Mouse (Mus musculus) heart, embryonic 14.5 days (tissue): Measurements from ENCODE around the gene Bco1. TPM values are rescaled to one million over a fixed set of nuclear protein-coding genes. Genes with fewer than 3 reads are reported as not detected.
A peak's percentile ranks its signal among the peaks of the same experiment; 100 is the strongest.

Source experiments
- ATAC-seq: fragments of 200-750 bp; cut with Nextera tagmentation; 2 replicates; pipeline ENCODE4 v1.8.0; 2017; ENCODE audit warnings: low read depth, moderate TSS enrichment; ENCODE audit not compliant: insufficient number of reproducible peaks, insufficient read depth, low FRiP score
- H3K27ac ChIP-seq, 2 experiments: fragments of 200-500 bp in 1 of 2; fragments of 300-500 bp in 1 of 2; sonication (generic) in 1 of 2; replicated peaks in 1 of 2; 2 replicates each; pipeline ENCODE4 v1.5.1; 2012 to 2014; ENCODE audit warnings: low read depth in 2 of 2, low read length in 2 of 2, control low read depth in 1 of 2, mild to moderate bottlenecking in 1 of 2, mixed read lengths in 1 of 2; ENCODE audit not compliant: control insufficient read depth in 1 of 2, insufficient read depth in 1 of 2
- H3K27me3 ChIP-seq: fragments of 300-500 bp; sonication (generic); 2 replicates; pipeline ENCODE4 v1.6.1; 2014; ENCODE audit warnings: mild to moderate bottlenecking, low read length, control low read depth; ENCODE audit not compliant: control insufficient read depth, insufficient read depth
- H3K36me3 ChIP-seq: fragments of 300-500 bp; sonication (generic); 2 replicates; pipeline ENCODE4 v1.6.1; 2014; ENCODE audit warnings: mild to moderate bottlenecking, control low read depth, low read length, mixed read lengths; ENCODE audit not compliant: control insufficient read depth, insufficient read depth
- H3K4me1 ChIP-seq, 2 experiments: fragments of 200-500 bp in 1 of 2; fragments of 300-500 bp in 1 of 2; sonication (generic) in 1 of 2; 2 replicates each; pipeline ENCODE4 v1.6.1; 2012 to 2014; ENCODE audit warnings: low read length in 2 of 2, control low read depth in 1 of 2, mixed read lengths in 1 of 2; ENCODE audit not compliant: control insufficient read depth in 2 of 2, insufficient read depth in 2 of 2
- H3K4me2 ChIP-seq: fragments of 300-500 bp; sonication (generic); 2 replicates; pipeline ENCODE4 v1.6.1; 2014; ENCODE audit warnings: mild to moderate bottlenecking, low read length
- H3K4me3 ChIP-seq, 2 experiments: fragments of 200-500 bp in 1 of 2; fragments of 300-500 bp in 1 of 2; sonication (generic) in 1 of 2; 2 replicates each; pipeline ENCODE4 v1.5.1; 2012 to 2014; ENCODE audit warnings: low read length in 2 of 2, mild to moderate bottlenecking in 2 of 2, control low read depth in 1 of 2, low read depth in 1 of 2, moderate library complexity in 1 of 2; ENCODE audit not compliant: control insufficient read depth in 1 of 2, insufficient read depth in 1 of 2
- H3K9ac ChIP-seq: fragments of 300-500 bp; sonication (generic); 2 replicates; pipeline ENCODE4 v1.6.1; 2014; ENCODE audit warnings: mild to moderate bottlenecking, low read length
- H3K9me3 ChIP-seq: fragments of 300-500 bp; sonication (generic); 2 replicates; pipeline ENCODE4 v1.6.1; 2016; ENCODE audit warnings: low read length, control low read depth; ENCODE audit not compliant: control insufficient read depth
- WGBS: fragments of 180-500 bp; shearing (Covaris S2); extraction: QIAGEN DNeasy Blood & Tissue Kit; methylation state at CpG from one replicate; pipeline ENCODE4 v1.1.7; 2014; 5-methylcytosine and 5-hydroxymethylcytosine counted together
- polyA plus RNA-seq: library from polyadenylated mRNA; unstranded; fragments of >200 nt; fragmentation: Nextera tagmentation; extraction: Ambion mirVana; gene quantifications from 2 replicates; pipeline ENCODE4 v1.2.1, GENCODE M21; 2014

Gene Bco1
- polyA plus RNA-seq, 1 experiment from 2014 or later, result not detected

DNA sequence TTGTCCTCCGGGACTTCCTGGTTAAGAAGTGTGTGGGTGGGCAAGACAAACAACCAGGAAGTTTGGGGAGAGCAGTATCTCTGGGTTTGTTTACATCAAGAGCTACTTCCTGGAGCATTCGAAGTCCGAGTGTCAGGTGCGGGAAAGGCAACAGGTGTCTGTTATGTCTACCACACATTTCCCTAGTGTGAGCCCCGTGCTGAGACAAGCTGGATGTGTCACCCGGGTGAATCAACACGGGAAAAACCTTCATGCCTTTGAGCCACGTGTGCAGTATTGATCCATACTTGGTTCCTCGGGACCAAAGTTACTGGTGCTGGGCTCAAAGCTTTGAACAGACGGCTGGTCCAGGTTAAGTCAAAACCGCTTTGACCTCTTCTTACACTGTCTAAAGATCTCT is 41.7 kb downstream of the Bco1 start:
- no peaks in the 10 kb centered on the region for H3K36me3 ChIP-seq
- H3K4me1 ChIP-seq, result peaks cover 7% of the 10 kb centered on the region in 2 experiments
- no peak overlapping the region for H3K4me3 ChIP-seq
- H3K4me2 ChIP-seq, result no peak overlapping the region
- ATAC-seq, result no peak; the same call in 1 of the 2 replicates
- no peak overlapping the region for H3K9ac ChIP-seq
- 43% methylated on average over 11 of the region's 11 CpGs for WGBS
- no peak overlapping the region for H3K27ac ChIP-seq
- H3K9me3 ChIP-seq, result peaks cover 11% of the 10 kb centered on the region; the same call in 1 of the 2 replicates
- no peaks in the 10 kb centered on the region for H3K27me3 ChIP-seq

DNA sequence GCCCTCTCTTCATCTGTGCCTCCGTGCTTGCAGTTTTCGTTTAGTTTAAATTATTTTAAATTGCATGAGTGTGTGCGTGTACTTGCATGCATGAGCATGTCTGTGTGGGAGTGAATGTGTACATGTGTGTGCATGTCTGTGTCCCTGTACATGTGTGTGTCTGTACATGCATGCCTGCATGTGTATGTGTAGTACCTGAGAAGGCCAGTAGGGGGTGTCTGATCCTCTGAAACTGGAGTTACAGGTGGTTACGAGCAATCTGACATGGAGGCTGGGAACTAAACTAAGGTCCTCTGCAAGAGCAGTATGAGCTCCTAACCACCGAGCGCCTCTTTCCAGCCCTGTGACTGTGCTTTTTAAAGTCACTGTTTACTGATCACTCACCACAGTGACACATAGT is 52.9 kb downstream of the Bco1 start:
- Histone ChIP-seq H3K27me3 (no peaks in the 10 kb centered on the region), H3K4me2 (no peak overlapping the region), H3K9ac (no peak overlapping the region), H3K4me1 (no peaks in the 10 kb centered on the region), H3K4me3 (no peak overlapping the region), H3K27ac (no peak overlapping the region), H3K36me3 (no peaks in the 10 kb centered on the region), H3K9me3 (no peaks in the 10 kb centered on the region)
- 89% methylated on average over 6 of the region's 6 CpGs for WGBS
- no peak for ATAC-seq

DNA sequence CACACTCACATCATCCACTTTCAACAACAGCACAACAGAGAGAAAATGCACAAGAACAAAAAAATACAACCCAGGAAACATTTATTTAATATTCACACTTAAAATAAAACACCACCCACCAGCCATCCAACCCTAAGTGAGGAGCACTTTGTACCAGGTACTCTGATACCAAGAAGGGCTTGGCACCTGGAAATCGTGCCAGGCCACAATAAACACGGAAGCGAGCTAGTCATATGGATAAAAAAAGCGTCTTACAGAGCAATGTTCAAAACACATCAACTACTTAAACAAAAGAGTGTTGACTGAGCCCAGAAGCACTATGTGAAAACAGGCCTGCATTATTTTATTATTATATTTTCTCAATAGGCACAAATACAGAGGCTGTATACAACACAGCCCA is 60.5 kb downstream of the Bco1 start:
- ATAC-seq, result no peak
- Histone ChIP-seq H3K36me3 (no peaks in the 10 kb centered on the region), H3K4me3 (no peak overlapping the region), H3K4me1 (peaks cover 4 to 5% of the 10 kb centered on the region in 2 experiments), H3K9me3 (no peaks in the 10 kb centered on the region), H3K9ac (no peak overlapping the region), H3K27ac (no peak overlapping the region), H3K27me3 (no peaks in the 10 kb centered on the region), H3K4me2 (no peak overlapping the region)
- 84% methylated on average over 4 of the region's 4 CpGs for WGBS

DNA sequence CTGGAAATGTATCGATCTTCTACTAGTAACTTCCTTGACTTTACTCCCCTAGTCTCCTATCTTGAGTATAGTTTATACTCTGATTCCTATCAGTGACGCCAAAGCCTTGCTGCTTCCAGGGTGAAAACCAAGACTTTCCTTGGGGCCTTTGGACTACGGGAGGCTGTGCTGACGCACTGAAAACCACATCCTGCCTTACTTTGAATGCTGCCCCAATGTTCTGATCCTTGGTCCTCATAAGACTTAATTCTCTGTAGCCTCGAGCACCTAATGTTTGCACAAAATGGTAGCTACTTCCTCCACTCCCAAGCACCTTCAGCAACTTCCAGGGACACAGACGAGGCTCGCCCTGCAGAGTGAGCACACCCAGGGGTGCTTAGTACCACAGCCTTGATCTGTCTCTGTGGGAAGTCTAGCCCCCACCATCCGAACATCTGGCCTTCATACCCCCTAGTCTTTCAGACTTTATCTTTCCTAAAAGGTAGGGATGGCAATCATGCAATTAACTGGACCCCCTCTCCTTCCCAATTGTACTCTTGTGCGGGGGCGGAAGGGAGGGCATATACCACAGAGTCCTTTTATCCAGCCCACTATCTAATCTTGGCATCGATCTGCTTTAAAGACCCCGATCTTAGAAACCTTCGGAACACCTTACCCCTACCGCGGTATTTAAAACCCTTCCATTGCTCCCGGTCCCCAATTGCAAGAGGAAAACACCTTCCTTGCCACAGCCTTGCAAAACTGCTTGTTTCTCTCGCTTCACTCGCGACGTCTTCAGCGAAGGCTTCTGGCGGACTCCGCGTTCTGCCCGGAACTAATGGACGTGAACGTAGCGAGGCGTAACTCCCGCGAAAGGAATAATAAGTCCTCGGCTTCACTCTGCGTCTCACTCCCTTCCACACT is 61.5 kb downstream of the Bco1 start:
- WGBS, result 11% methylated on average over 33 of the region's 33 CpGs
- ATAC-seq, result no peak

DNA sequence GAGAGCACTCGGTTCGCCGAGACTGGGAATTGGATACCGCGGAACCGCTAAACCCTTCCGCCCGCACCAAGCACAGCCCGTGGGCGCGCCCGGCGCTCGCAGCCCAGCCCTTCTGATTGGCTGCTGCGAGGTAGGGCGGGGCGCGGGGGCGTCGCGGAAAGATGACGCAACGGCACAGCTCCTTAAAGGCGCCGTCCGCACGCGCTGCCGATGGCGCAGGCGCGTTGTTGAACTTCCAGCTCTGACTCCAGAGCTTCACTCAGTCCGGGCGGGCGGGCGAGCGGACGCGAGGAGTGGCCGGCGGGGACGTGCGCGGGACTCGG is 62.1 kb downstream of the Bco1 start:
- Histone ChIP-seq H3K9me3 (no peaks in the 10 kb centered on the region), H3K4me3 (peak overlapping the region; percentile 94), H3K27me3 (no peaks in the 10 kb centered on the region), H3K27ac (peak overlapping the region; percentile 83 to 87), H3K36me3 (no peaks in the 10 kb centered on the region), H3K4me1 (peaks cover 4 to 5% of the 10 kb centered on the region in 2 experiments), H3K9ac (peak overlapping the region; percentile 92), H3K4me2 (peak overlapping the region; percentile 95)
- peak; percentile 90 for ATAC-seq
- under 1% methylated on average over 45 of the region's 45 CpGs for WGBS

More for the DNA sequence above, 61.5 kb downstream of the Bco1 start:
- peak overlapping the region; percentile 83 to 87 for H3K27ac ChIP-seq
- H3K36me3 ChIP-seq, result no peaks in the 10 kb centered on the region
- peaks cover 4 to 5% of the 10 kb centered on the region in 2 experiments for H3K4me1 ChIP-seq
- no peaks in the 10 kb centered on the region for H3K9me3 ChIP-seq
- peak overlapping the region; percentile 92 for H3K9ac ChIP-seq
- H3K4me2 ChIP-seq, result peak overlapping the region; percentile 95
- no peaks in the 10 kb centered on the region for H3K27me3 ChIP-seq
- peak overlapping the region; percentile 94 for H3K4me3 ChIP-seq

DNA sequence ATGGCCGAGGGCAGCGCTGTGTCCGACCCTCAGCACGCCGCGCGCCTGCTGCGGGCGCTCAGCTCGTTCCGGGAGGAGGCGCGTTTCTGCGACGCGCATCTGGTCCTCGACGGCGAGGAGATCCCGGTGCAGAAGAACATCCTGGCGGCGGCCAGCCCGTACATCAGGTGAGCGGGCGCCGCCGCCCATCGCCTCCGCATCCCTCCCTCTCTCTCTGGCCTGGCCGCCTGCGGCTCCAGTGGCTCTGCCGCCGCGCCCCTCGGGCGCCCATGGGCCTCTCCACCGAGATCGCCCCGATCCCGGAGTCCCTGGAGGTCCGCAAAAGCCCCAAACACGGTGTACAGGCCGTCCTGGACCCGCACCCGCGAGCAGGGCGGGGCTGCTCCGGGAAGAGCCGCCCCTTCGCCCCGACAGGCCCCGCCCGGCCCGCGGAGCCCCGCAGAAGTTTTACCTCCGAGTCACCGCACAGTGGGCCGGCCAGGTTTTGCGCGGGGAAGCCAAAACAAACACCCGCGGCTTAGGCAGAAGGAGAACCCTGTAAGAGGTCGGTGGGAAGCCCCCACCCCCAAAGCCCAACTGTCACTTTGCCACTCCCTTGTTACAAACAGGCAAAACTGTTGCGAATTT is 62.6 kb downstream of the Bco1 start, which contains the start of gene Gan:
TSS of gene Gan (plus strand) at position 1 of the 627 bp plus-strand sequence.
- H3K27ac ChIP-seq, result peak within 1 kb of the TSS; percentile 83 to 87
- H3K4me1 ChIP-seq, result peaks cover 4 to 5% of the 10 kb centered on the region in 2 experiments
- H3K36me3 ChIP-seq, result no peaks in the 10 kb centered on the region
- no peaks in the 10 kb centered on the region for H3K9me3 ChIP-seq
- H3K27me3 ChIP-seq, result no peaks in the 10 kb centered on the region
- ATAC-seq, result peak; percentile 46
- H3K9ac ChIP-seq, result peak within 1 kb of the TSS; percentile 92
- WGBS, result under 1% methylated on average over 44 of the region's 65 CpGs
- H3K4me2 ChIP-seq, result peak within 1 kb of the TSS; percentile 95
- peak within 1 kb of the TSS; percentile 94 for H3K4me3 ChIP-seq

DNA sequence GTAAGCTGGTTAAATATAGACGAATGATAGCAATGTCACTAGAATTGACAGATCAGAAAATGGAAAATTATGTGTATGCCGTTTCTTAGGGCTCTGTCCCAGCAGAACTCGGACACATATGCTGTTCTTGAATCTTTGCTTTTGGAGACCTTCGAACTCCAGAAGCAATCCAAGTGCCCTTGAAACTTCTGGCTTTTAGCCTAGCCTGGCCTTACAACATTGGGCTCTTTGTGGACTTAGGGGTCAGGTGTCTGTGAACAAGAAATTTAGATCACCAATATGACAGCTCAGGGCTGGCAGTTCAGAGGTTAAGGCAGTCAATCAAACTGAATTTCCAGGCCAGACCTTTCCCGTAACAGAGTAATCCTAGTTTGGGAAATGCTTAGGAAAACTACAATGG is 63.4 kb downstream of the Bco1 start:
- Histone ChIP-seq H3K27ac (no peak overlapping the region), H3K4me3 (peak overlapping the region in 1 of 2 experiments; percentile 94; a peak in 3 of 4 replicates), H3K4me1 (peaks cover 4 to 5% of the 10 kb centered on the region in 2 experiments), H3K36me3 (no peaks in the 10 kb centered on the region), H3K27me3 (no peaks in the 10 kb centered on the region), H3K9me3 (no peaks in the 10 kb centered on the region), H3K9ac (peak overlapping the region; percentile 92), H3K4me2 (peak overlapping the region; percentile 95)
- WGBS, result 65% methylated on average over 5 of the region's 5 CpGs
- ATAC-seq, result no peak
